Mouse (Mus musculus): Measurements from ENCODE around the gene Kif20b. TPM values are rescaled to one million over a fixed set of nuclear protein-coding genes. Genes with fewer than 3 reads are reported as not detected.
A peak's percentile ranks its signal among the peaks of the same experiment; 100 is the strongest.

The Kif20b gene
- polyA plus RNA-seq, 1 experiment from 2014 or later, result 58.0 TPM

DNA sequence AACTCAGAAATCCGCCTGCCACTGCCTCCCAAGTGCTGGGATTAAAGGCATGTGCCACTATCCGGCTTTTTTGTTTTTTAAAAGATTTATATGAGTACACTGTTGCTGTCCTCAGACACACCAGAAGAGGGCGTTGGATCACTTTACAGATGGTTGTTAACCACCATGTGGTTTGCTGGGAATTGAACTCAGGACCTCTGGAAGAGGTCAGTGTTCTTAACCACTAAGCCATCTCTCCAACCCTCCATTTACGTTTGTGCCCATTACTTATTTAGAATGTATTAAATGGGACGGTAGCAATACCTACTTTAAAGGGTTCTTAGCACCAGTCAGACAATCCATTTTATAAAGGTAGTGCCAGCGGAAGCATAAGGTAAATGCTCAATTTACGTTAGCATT lies 909 bp upstream of the Kif20b start:
- no peak for ATAC-seq (ENCODE audit: insufficient number of reproducible peaks, low FRiP score, low TSS enrichment, low read depth)
- H3K36me3 ChIP-seq, result peaks cover 6% of the 10 kb centered on the region
- no peak overlapping the region for H3K9ac ChIP-seq
- peak overlapping the region; percentile 74 for H3K4me2 ChIP-seq
- no peaks in the 10 kb centered on the region for H3K27me3 ChIP-seq
- H3K4me3 ChIP-seq, result peak overlapping the region; percentile 92
- 14% methylated on average over 7 of the region's 7 CpGs for WGBS
- no peaks in the 10 kb centered on the region for H3K9me3 ChIP-seq
- H3K4me1 ChIP-seq, result peaks cover 5% of the 10 kb centered on the region; the same call in 1 of the 2 replicates
- H3K27ac ChIP-seq, result peak overlapping the region; percentile 79; the same call in 1 of the 2 replicates

DNA sequence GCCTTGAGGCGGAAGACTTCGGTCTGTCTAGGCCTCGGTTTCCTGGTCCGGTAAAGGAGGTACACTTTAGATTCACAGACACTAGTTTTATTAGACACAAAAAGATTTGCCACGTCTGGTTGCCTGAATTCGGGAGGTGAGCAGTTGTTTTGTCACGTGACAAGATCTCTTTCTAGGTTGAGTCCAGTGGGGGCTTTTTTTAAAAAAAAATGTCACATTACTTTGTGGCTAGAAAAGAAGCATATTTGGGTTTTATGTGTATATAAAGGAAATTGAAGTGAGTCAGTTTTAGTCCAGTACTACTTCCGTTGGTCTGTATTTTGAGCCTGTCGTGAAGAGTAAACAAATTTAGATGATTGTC lies 422 bp downstream of the Kif20b start:
- WGBS, result under 1% methylated on average over 9 of the region's 9 CpGs

DNA sequence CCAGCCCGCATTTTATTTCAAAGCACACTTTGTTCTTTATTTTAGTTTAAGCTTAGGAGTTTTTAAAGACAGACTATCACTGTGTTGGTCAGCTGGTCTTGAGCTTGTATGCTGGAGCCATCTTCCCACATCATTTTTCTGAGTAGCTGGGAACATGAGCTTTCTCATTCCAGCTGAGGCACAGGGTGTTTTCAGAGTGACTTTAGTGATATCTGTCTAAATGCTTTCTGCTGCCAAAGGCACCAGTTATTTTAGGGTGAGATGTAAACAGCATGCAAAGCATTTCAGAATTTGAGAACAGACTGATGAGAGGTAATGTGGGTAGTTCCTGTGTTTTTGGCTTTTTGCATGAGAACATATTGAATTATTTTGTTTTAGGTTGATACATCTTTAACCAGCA lies 25.0 kb downstream of the Kif20b start:
- 93% methylated on average over 1 of the region's 1 CpGs for WGBS
- Histone ChIP-seq H3K4me2 (no peak overlapping the region), H3K4me3 (no peak overlapping the region), H3K27ac (no peak overlapping the region), H3K36me3 (peaks cover 31% of the 10 kb centered on the region), H3K9me3 (no peaks in the 10 kb centered on the region), H3K27me3 (no peaks in the 10 kb centered on the region), H3K9ac (no peak overlapping the region), H3K4me1 (no peaks in the 10 kb centered on the region)
- ATAC-seq (ENCODE audit: insufficient number of reproducible peaks, low FRiP score, low TSS enrichment, low read depth), result no peak

More for the DNA sequence above, 422 bp downstream of the Kif20b start:
- Histone ChIP-seq H3K9ac (peak overlapping the region; percentile 56), H3K4me1 (peaks cover 5% of the 10 kb centered on the region; the same call in 1 of the 2 replicates), H3K27me3 (no peaks in the 10 kb centered on the region), H3K9me3 (no peaks in the 10 kb centered on the region), H3K36me3 (peaks cover 6% of the 10 kb centered on the region), H3K27ac (peak overlapping the region; percentile 73; the same call in 1 of the 2 replicates), H3K4me3 (peak overlapping the region; percentile 92), H3K4me2 (peak overlapping the region; percentile 74)
- no peak for ATAC-seq (ENCODE audit: insufficient number of reproducible peaks, low FRiP score, low TSS enrichment, low read depth)

DNA sequence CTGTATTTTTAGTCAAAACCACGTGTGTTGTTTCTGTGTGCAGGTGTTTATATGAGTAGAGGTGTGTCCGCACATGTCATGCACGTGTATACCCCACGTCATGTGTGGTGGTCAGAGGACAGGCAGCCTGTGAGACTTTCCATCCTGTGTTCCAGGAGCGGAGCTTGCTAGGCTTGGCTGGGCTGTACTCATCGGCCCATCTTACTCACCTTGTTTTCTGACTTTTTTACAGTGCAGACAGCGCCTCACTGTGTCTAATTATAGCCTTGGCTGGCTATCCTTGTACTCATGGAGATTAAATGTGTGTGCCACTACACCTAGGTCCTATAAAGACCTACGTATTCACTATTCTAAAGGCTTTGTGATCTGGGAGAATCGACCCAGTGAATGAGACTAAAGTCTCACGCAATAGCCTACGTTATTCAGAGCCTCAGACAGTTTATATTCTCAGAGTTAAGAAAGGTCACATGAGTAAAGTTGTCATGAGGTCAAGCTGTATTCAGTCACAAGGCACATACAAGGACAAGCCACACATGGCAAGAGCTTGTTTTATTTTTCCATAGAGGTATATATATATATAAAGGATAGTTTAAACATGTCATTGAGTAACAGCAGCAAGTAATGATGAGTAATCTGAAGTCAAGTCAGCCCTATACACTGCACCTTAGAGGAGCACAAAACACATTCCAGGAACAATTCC lies 31.8 kb downstream of the Kif20b start:
- Histone ChIP-seq H3K27ac (no peak overlapping the region), H3K9me3 (no peaks in the 10 kb centered on the region), H3K9ac (no peak overlapping the region), H3K4me3 (no peak overlapping the region), H3K4me1 (no peaks in the 10 kb centered on the region), H3K4me2 (no peak overlapping the region), H3K36me3 (peaks cover 36% of the 10 kb centered on the region), H3K27me3 (no peaks in the 10 kb centered on the region)
- WGBS, result 89% methylated on average over 11 of the region's 11 CpGs
- ATAC-seq (ENCODE audit: insufficient number of reproducible peaks, low FRiP score, low TSS enrichment, low read depth), result no peak

DNA sequence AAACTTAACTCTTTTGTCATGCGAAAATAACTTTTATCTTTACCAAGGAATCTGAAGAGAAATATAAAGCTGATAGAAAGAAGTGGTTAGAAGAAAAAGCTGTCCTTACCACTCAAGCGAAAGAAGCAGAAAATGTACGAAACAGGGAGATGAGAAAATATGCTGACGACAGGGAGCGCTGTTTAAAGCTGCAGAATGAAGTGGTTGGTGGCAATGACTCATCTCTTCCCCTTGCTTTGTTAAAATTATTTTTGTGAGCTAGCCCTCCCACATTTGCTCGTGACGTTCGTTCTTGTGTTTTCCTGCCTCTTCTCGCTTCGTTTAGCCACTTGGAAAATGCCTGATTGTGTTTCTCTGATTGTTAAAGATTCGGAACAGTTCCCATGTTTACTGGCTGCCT lies 37.2 kb downstream of the Kif20b start:
- Histone ChIP-seq H3K9ac (no peak overlapping the region), H3K27me3 (no peaks in the 10 kb centered on the region), H3K27ac (no peak overlapping the region), H3K4me3 (no peak overlapping the region), H3K4me2 (no peak overlapping the region), H3K4me1 (no peaks in the 10 kb centered on the region), H3K9me3 (no peaks in the 10 kb centered on the region), H3K36me3 (peaks cover 18% of the 10 kb centered on the region; the same call in 1 of the 2 replicates)
- ATAC-seq (ENCODE audit: insufficient number of reproducible peaks, low FRiP score, low TSS enrichment, low read depth), result no peak
- 88% methylated on average over 11 of the region's 11 CpGs for WGBS

DNA sequence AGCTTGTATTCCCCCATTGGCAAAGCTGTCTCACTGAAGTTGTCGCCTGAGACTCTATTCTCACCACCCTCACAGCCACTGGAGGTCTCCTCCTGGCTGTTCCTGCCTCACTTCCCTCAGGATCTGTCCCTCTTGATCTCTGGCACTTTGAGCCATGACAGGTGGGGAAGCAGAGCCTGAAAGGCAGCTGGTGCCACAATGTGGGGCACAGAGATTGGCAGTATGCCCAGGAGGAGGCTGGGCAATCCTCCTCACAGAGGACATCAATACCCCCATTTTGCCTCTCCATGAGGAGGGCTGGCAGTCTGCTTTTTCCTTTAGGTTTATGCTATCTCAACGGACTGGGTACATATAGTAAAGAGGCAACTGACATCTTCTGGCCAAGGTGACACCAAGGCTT lies 62.6 kb downstream of the Kif20b start:
- no peaks in the 10 kb centered on the region for H3K4me1 ChIP-seq
- H3K27ac ChIP-seq, result no peak overlapping the region
- WGBS, result 69% methylated on average over 2 of the region's 2 CpGs
- no peak overlapping the region for H3K4me3 ChIP-seq
- no peaks in the 10 kb centered on the region for H3K36me3 ChIP-seq
- no peaks in the 10 kb centered on the region for H3K9me3 ChIP-seq
- no peak overlapping the region for H3K9ac ChIP-seq
- H3K4me2 ChIP-seq, result no peak overlapping the region
- 0 out of 2 replicates have a peak, but pooled peaks have one; percentile 44 for ATAC-seq (ENCODE audit: insufficient number of reproducible peaks, low FRiP score, low TSS enrichment, low read depth)
- no peaks in the 10 kb centered on the region for H3K27me3 ChIP-seq

DNA sequence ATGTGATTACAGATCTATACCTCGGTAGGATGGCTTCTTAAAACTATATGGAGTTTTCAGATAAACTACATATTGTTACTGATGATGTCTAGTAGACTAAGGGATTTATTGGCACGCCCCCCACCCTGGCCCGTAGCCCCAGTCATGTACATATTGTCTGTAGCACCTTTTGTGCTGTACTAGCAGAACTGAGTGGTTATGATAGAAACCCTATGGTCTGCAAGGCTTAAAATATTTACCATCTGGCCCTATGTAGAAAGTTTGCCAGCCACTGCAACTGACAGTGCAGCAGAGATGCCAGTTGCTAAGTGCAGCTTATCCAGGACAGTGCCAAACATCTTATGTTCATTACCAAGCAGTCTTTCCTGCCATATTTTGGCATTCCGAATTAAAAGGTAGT lies 68.3 kb downstream of the Kif20b start:
- H3K4me3 ChIP-seq, result no peak overlapping the region
- no peak overlapping the region for H3K27ac ChIP-seq
- ATAC-seq (ENCODE audit: insufficient number of reproducible peaks, low FRiP score, low TSS enrichment, low read depth), result no peak
- H3K4me1 ChIP-seq, result no peaks in the 10 kb centered on the region
- no peaks in the 10 kb centered on the region for H3K27me3 ChIP-seq
- H3K9me3 ChIP-seq, result no peaks in the 10 kb centered on the region
- no peak overlapping the region for H3K9ac ChIP-seq
- no peak overlapping the region for H3K4me2 ChIP-seq
- 65% methylated on average over 4 of the region's 4 CpGs for WGBS
- no peaks in the 10 kb centered on the region for H3K36me3 ChIP-seq

DNA sequence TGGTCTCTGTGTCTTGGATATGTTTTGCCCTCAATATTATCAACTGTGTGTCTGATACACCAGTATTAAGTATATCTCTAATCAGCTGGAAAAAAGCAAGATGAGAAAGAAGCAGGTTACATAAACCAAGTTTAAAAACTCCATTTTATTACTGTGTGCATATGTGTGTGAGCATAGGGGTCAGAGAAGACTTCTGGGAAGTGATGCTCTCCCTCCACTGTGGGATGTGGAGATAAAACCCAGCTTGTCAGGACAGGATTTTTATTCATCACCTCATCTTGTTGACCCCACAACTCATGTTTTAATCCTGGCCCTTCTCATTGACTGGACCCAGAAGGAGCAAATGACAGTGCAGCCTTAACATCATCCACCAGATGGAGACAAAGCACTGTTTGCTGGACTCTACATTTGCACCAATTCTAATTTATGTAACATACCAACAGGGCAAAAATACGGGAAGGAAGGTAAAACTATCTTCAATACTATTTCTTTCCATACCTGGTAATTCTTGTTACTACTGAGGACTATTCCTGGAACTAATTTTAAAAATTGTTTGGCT lies 70.9 kb downstream of the Kif20b start:
- H3K36me3 ChIP-seq, result no peaks in the 10 kb centered on the region
- H3K4me3 ChIP-seq, result no peak overlapping the region
- H3K27ac ChIP-seq, result no peak overlapping the region
- 13% methylated on average over 1 of the region's 1 CpGs for WGBS
- no peaks in the 10 kb centered on the region for H3K9me3 ChIP-seq
- H3K4me1 ChIP-seq, result no peaks in the 10 kb centered on the region
- H3K4me2 ChIP-seq, result no peak overlapping the region
- no peaks in the 10 kb centered on the region for H3K27me3 ChIP-seq
- H3K9ac ChIP-seq, result no peak overlapping the region
- no peak for ATAC-seq (ENCODE audit: insufficient number of reproducible peaks, low FRiP score, low TSS enrichment, low read depth)

DNA sequence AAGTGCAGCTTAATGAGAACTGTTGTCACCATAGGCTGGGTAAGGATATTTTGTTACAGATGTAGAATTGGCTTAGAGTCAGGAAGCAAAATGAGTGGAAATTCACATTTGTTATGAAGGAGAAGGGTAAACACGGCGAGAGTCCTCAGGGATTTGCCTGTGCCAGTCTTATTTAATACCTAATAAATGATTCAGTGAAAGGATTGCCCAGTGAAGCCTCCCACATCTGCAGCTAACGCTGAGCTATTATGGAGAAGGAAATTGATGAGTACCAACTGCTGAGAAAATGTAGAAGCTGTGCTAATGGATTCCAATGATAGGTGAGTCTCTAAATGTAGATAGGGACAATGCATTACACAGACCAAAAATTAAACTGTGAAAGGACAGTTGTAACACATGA lies 92.9 kb downstream of the Kif20b start:
- no peak overlapping the region for H3K4me3 ChIP-seq
- no peak overlapping the region for H3K4me2 ChIP-seq
- ATAC-seq (ENCODE audit: insufficient number of reproducible peaks, low FRiP score, low TSS enrichment, low read depth), result no peak
- no peaks in the 10 kb centered on the region for H3K27me3 ChIP-seq
- H3K9ac ChIP-seq, result no peak overlapping the region
- no peaks in the 10 kb centered on the region for H3K4me1 ChIP-seq
- no peaks in the 10 kb centered on the region for H3K36me3 ChIP-seq
- no peaks in the 10 kb centered on the region for H3K9me3 ChIP-seq
- 70% methylated on average over 3 of the region's 3 CpGs for WGBS
- H3K27ac ChIP-seq, result no peak overlapping the region

DNA sequence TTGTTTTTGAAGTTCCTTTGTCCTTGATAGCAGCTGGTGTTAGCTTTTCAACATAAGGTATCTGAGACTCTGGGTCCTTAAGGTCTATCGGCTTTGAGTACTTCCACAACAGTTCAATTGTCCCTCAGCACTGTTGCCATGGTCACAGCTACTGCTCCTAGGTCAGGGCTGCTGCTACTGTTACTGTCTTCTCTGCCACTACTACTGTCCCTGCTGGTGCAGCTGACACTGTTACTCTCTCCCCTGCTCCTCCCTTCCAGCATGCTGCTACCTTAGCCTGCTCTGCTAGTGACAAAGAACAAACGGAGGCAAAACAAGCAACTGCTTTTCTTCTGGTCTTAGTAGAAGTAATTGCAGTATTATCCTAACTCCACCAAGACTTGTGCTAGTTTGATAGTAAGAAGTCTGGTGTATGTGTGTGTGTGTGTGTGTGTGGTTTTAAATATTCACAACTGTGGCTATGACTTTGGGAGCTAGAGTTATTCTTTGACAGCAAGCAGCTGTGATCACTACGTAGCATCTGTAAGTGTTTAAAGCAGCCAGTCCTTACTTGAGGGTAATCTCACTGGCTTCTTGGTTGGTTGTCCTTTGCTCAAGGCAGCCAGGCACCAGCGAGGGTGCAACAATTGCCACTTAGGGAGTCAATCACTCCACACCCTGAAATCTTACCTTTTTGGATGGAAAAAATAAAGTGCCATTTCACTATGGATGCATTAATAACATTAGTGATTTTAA lies 95.5 kb downstream of the Kif20b start:
- Histone ChIP-seq H3K27me3 (no peaks in the 10 kb centered on the region), H3K36me3 (no peaks in the 10 kb centered on the region), H3K4me2 (no peak overlapping the region), H3K9ac (no peak overlapping the region), H3K27ac (no peak overlapping the region), H3K4me1 (no peaks in the 10 kb centered on the region), H3K9me3 (no peaks in the 10 kb centered on the region), H3K4me3 (no peak overlapping the region)
- 39% methylated on average over 4 of the region's 4 CpGs for WGBS
- no peak for ATAC-seq (ENCODE audit: insufficient number of reproducible peaks, low FRiP score, low TSS enrichment, low read depth)

DNA sequence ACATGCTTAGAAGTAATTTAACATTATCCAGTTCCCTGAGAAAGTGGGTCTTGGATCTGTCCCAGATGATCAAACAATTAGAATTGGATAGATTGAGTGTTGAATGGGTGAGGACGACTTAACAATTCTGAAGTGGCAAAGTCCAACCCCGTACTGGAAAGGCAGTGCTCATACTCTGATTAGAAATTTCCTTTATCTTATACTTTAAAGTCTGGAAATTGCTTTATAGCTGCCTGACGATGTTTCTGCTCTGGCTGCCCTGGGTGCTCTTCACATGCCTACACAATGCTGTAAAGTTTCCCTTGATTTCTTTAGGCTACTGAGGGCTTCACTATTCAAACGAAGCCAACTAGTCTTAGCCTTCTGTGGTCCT lies 96.0 kb downstream of the Kif20b start:
- H3K4me3 ChIP-seq, result no peak overlapping the region
- no peak overlapping the region for H3K27ac ChIP-seq
- no peaks in the 10 kb centered on the region for H3K9me3 ChIP-seq
- no peak overlapping the region for H3K9ac ChIP-seq
- H3K4me1 ChIP-seq, result no peaks in the 10 kb centered on the region
- 52% methylated on average over 4 of the region's 4 CpGs for WGBS
- no peaks in the 10 kb centered on the region for H3K27me3 ChIP-seq
- ATAC-seq (ENCODE audit: insufficient number of reproducible peaks, low FRiP score, low TSS enrichment, low read depth), result no peak
- H3K36me3 ChIP-seq, result no peaks in the 10 kb centered on the region
- H3K4me2 ChIP-seq, result no peak overlapping the region

Data from limb, embryonic 15.5 days (tissue).